Mouse (Mus musculus) c-Kit-positive CD71-positive TER-119-negative erythroid progenitor cells, embryonic 14.5 days (primary cell): ENCODE data around the gene Gm17657.
"Not testable (repeated sequence)": the region's sequence is repeated elsewhere in the genome, so short reads cannot be mapped to it uniquely, and the experiment has no call there.

Experiments used
- DNase-seq: peaks from one replicate; pipeline ENCODE4 v3.0.0-alpha.2; 2013; ENCODE audit warnings: low read depth

The Gm17657 gene

GRCm38 (mm10) chr17:29500802-29501469 is 48.5 kb downstream of the Gm17657 start:
- peak; percentile 85 for DNase-seq

DNA sequence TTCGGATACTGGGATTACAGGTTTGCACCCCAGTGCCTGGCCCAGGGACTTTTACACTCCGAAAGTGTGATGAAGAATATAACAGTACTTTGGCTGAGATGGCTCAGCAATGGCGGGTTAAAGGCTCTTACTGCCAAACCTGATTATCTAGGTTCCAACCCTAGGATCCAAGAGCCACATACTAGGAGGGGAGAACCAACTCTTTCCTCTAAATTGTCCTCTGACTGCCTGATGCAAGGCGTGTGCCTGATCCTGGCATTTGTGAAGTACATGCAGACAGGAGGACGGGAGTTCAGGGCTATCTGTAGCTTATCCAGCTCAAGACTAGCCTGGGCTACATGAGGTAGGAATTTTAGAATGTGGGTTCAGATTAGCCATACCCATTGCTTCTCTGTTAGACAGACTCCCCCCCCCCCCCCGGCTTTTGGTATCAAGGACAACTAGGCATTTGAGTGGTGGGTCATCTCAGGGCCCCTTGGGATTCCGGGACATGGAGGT is 49.1 kb downstream of the Gm17657 start:
- no peak for DNase-seq

DNA sequence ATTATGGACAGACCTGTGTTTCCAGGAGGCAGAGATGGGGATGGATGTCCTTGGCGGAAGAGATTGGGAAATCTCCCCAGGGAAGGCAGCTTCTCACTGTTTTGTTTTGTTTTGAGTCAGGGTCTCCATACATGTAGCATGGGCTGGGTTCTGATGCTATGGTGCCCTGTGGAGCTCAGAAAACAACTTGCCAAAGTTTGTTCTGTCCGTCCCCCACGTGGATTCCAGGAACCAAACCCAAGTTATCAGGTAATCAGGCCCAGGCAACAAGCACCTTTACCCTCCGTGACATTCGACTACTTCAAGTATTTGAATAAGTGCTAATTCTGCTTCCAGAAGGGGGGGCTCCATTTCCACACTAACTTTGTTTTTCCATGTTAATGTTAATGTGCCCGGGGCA is 49.9 kb downstream of the Gm17657 start:
- peak; percentile 96 for DNase-seq

GRCm38 (mm10) chr17:29498952-29499351 is 50.5 kb downstream of the Gm17657 start:
- not testable (repeated sequence) for DNase-seq

- no peak for DNase-seq
Measured at GRCm38 (mm10) chr17:29498028-29498427, 51.4 kb downstream of the Gm17657 start.

DNA sequence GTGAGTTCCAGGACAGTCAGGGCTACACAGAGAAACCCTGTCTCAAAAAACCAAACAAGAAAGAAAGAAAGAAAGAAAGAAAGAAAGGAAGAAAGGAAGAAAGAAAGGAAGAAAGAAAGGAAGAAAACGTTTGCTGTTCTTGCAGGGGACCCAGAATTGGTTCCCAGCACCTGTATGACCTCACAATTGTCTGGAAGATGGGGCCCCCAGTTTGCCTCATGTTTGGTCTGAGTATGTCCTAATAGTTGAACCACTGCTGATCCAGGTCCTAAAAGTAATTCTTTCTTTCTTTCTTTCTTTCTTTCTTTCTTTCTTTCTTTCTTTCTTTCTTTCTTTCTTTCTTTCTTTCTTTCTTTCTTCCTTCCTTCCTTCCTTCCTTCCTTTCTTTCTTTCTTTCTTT is 52.0 kb downstream of the Gm17657 start:
- not testable (repeated sequence) for DNase-seq

GRCm38 (mm10) chr17:29497071-29497354 is 52.4 kb downstream of the Gm17657 start:
- DNase-seq = no peak

GRCm38 (mm10) chr17:29496211-29497070 is 53.0 kb downstream of the Gm17657 start:
- no peak for DNase-seq

GRCm38 (mm10) chr17:29494732-29495076 is 54.7 kb downstream of the Gm17657 start:
- DNase-seq = no peak

DNA sequence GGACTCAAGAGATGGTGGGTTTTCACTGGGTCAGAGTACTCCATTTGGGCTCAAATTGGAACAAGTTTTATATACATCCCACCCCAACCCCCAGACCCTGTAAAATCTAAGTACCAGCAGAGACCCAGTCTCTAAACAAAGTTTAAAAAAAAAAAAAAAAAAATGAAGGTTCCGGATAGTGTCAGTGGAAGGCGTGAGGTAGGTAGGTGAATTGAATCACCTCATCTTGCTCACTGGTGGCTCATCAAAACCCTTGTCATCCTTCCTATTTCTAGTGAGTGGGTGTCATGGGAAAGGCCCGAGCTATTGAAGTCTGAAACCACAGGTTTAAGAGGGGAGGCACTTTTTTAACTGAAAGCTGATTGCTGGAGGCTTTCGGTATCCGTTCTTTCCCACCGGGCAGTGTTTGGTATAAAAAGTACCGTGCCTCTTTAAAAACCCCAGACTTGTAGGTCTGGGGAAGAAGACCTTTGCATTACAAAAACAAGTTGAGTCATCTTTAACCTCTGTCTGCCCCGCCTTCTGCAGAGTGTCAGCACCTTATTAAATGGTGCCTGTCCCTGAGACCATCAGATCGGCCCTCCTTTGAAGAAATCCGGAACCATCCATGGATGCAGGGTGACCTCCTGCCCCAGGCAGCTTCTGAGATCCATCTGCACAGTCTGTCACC is 55.2 kb downstream of the Gm17657 start:
- no peak for DNase-seq

- DNase-seq = no peak
Measured at GRCm38 (mm10) chr17:29493461-29493980, 55.9 kb downstream of the Gm17657 start.

DNA sequence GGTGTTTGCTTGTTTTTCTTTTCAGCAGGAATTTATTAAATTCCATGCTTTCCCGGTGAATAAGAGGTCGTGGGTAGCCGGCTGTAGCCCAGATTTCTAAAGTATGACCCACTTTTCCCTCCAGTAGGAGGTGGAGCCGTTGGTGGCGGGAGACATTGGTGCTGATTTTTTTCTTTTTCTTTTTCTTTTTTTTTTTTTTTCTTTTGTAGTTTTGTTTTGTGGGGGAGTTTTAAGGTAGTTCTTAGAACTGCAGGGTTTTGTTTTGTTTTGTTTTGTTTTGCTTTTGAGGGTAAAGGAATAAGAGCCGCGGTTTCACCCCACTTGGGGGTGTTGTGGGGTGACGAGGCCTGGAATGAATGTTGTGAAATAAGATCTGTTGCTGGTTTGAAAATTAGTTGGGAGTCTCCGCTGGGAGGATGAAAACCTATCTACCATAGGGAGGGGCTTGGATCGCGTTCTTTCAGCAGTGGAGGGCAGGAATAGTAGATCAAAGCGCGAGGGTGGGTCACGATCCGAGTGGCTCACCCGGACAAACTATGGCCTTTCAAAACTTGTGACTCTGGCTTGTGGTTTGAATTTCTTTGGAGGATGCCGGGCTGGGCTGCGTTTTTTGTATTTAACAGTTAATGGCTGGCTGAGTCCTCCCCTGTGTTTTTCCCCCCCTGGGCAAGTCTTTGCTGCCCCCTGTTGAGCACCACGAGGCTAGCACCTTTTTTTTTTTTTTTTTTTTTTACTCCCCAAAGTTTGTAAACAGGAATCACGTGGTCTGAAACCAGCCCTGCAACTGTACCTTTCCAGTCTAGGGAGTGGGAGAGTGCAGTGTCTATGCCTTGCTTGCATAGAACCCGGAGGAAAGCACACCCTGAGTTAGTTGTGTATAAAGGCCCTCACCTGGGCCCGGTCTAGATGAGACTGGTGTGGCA is 56.9 kb downstream of the Gm17657 start:
- DNase-seq = no peak

- no peak for DNase-seq
Measured at GRCm38 (mm10) chr17:29491591-29492268, 57.7 kb downstream of the Gm17657 start.

- no peak for DNase-seq
Measured at GRCm38 (mm10) chr17:29490713-29491581, 58.5 kb downstream of the Gm17657 start, which contains the start of gene Pim1. Gene Pim1 (plus strand): TSS chr17:29490753.

- peak; percentile 99 for DNase-seq
Measured at GRCm38 (mm10) chr17:29489971-29490712, 59.3 kb downstream of the Gm17657 start.

GRCm38 (mm10) chr17:29488978-29489970 is 60.2 kb downstream of the Gm17657 start:
- DNase-seq = no peak

DNA sequence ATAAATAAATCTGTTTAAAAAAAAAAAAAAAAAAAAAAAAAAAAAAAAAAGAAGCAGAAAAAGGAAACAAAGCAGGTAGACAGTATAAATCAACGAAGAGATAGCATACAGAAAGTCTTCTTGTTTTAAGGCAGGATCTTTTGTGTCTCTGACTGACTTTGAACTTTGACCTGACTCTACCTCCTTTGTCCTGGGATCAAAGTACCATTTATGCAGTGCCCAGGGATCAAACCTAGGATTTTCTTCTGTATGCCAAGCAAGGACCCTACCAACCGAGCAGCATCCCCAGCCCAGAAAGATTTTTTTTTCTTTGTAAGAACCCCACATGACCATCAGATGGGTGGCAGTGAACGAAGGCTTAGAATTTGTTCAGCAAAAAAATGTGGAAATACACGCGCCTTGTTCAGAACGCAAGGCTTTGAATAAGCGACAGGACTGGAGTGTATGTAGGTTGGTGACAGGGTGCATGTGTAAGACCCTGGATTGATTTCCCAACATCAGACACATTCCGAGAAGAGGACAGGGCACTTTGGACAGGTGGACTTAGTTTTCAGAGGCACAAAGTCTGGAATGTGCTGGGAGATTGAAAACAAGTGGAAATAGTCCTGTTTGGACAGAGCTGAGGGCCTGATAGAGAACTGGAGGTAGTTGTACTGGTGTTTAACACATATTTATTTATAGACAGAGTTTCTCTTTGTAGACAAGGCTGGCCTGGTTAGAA is 61.0 kb downstream of the Gm17657 start:
- no peak for DNase-seq
